Mouse (Mus musculus) megakaryocyte, embryonic 14.5 days (primary cell): ENCODE data around the gene Epb41l3.

Experiments
- FLI1 ChIP-seq: IDR thresholded peaks from 2 replicates; pipeline ENCODE4 v1.6.1; 2012; ENCODE audit warnings: low read length, inconsistent platforms, mixed read lengths
- GATA1 ChIP-seq: IDR thresholded peaks from 3 replicates; pipeline ENCODE4 v1.6.1; 2012; ENCODE audit warnings: mixed read lengths, low read length, inconsistent platforms, borderline replicate concordance

DNA sequence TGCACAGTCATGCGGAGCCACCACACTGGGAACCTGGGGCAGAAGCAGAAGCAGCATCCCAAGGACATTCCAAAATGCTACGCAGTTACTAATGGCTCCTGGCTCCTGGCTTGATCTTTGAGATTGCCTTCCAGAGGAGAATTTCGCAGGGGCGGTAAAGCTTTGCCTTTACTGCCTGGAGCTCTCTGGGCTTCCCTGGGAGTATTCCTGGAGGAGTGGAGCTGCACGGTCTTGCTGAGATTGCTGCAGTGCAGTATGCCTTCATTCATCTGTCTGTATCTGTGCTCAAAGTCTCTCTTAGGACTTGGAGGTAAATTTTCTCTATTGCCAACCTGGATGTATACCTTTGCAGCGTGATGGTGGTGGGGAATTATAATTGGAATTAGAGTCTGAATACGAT is 52.0 kb downstream of the Epb41l3 start:
- TF ChIP-seq GATA1 (no peak), FLI1 (no peak)
